Mouse (Mus musculus): ENCODE results near the gene Sept12. TPM values are rescaled to one million over a fixed set of nuclear protein-coding genes. Genes with fewer than 3 reads are reported as not detected.

Sept12 gene
- polyA plus RNA-seq, 1 experiment = not detected

DNA sequence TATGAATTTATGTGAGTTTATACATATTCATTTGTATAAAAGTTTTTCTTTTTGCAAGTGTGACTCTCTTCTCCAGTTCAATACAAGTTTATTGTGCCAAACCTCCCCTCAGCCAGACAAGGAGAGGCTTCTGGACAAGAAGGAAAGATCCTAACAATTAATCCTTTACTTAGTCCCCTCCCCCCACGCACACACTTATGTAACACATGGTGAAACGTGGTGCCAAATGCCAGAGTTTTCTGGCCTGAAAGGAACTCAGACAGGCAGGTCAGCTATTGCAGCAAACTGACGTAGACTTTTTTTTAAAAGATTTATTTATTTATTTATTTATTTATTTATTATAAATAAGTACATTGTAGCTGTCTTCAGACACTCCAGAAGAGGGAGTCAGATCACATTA lies 3.0 kb upstream of the Sept12 start:
- Histone ChIP-seq H3K27me3 (ENCODE audit: control insufficient read depth, insufficient read depth, low read length) (no peaks in the 10 kb centered on the region), H3K4me3 (replicated peaks; ENCODE audit: insufficient read depth, low read depth, low read length) (no peak overlapping the region), H3K4me1 (ENCODE audit: control insufficient read depth, insufficient read depth, low read length) (no peaks in the 10 kb centered on the region), H3K27ac (ENCODE audit: insufficient read depth, low read length) (no peak overlapping the region)
- DNase-seq = no peak
- TF ChIP-seq POLR2A (IDR thresholded peaks at IDR 0.05; ENCODE audit: borderline replicate concordance, insufficient read depth, low read length) (no peak), CTCF (IDR thresholded peaks at IDR 0.05; ENCODE audit: borderline replicate concordance, insufficient read depth, low read depth, low read length) (no peak)
- 34% methylated on average over 3 of the region's 3 CpGs for WGBS

GRCm38 (mm10) chr16:4998984-4999383 lies 1.3 kb upstream of the Sept12 start:
- H3K27ac ChIP-seq (ENCODE audit: insufficient read depth, low read length) = no peak overlapping the region
- no peak overlapping the region for H3K4me3 ChIP-seq (replicated peaks; ENCODE audit: insufficient read depth, low read depth, low read length)
- no peak for DNase-seq
- no peaks in the 10 kb centered on the region for H3K27me3 ChIP-seq (ENCODE audit: control insufficient read depth, insufficient read depth, low read length)
- WGBS = 83% methylated on average over 1 of the region's 1 CpGs
- no peaks in the 10 kb centered on the region for H3K4me1 ChIP-seq (ENCODE audit: control insufficient read depth, insufficient read depth, low read length)
- no peak for TF ChIP-seq POLR2A (IDR thresholded peaks at IDR 0.05; ENCODE audit: borderline replicate concordance, insufficient read depth, low read length)
- TF ChIP-seq CTCF (IDR thresholded peaks at IDR 0.05; ENCODE audit: borderline replicate concordance, insufficient read depth, low read depth, low read length) = no peak

DNA sequence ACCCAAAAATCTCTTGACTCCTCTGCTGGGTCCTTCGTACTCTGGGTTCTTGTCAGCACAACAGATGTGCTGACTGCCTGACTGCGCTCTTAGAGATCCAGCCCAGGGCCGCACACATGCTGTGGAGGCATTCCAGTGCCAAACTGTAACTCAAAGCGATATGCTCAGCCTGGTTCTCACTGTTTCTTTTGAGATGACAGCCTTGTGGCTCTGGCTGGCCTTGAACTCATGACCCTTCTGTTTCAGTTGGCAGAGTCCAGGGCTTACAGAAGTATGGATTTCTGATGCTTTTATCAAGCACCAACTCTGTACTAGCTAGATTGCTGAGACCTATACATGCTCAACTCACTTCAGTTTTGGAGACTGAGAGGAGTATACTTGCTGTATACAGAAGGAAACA lies 4.4 kb downstream of the Sept12 start:
- Histone ChIP-seq H3K4me3 (replicated peaks; ENCODE audit: insufficient read depth, low read depth, low read length) (no peak overlapping the region), H3K4me1 (ENCODE audit: control insufficient read depth, insufficient read depth, low read length) (no peaks in the 10 kb centered on the region), H3K27me3 (ENCODE audit: control insufficient read depth, insufficient read depth, low read length) (no peaks in the 10 kb centered on the region), H3K27ac (ENCODE audit: insufficient read depth, low read length) (no peak overlapping the region)
- DNase-seq = no peak
- WGBS = 32% methylated on average over 4 of the region's 4 CpGs
- TF ChIP-seq POLR2A (IDR thresholded peaks at IDR 0.05; ENCODE audit: borderline replicate concordance, insufficient read depth, low read length) (no peak), CTCF (IDR thresholded peaks at IDR 0.05; ENCODE audit: borderline replicate concordance, insufficient read depth, low read depth, low read length) (no peak)

GRCm38 (mm10) chr16:4984717-4985116 lies 12.9 kb downstream of the Sept12 start:
- no peaks in the 10 kb centered on the region for H3K27me3 ChIP-seq (ENCODE audit: control insufficient read depth, insufficient read depth, low read length)
- WGBS = 89% methylated on average over 12 of the region's 12 CpGs
- H3K4me3 ChIP-seq (replicated peaks; ENCODE audit: insufficient read depth, low read depth, low read length) = no peak overlapping the region
- TF ChIP-seq POLR2A (IDR thresholded peaks at IDR 0.05; ENCODE audit: borderline replicate concordance, insufficient read depth, low read length) (no peak), CTCF (IDR thresholded peaks at IDR 0.05; ENCODE audit: borderline replicate concordance, insufficient read depth, low read depth, low read length) (no peak)
- no peak for DNase-seq
- H3K27ac ChIP-seq (ENCODE audit: insufficient read depth, low read length) = no peak overlapping the region
- no peaks in the 10 kb centered on the region for H3K4me1 ChIP-seq (ENCODE audit: control insufficient read depth, insufficient read depth, low read length)

- no peak for DNase-seq
- H3K4me3 ChIP-seq (replicated peaks; ENCODE audit: insufficient read depth, low read depth, low read length) = no peak overlapping the region
- no peaks in the 10 kb centered on the region for H3K27me3 ChIP-seq (ENCODE audit: control insufficient read depth, insufficient read depth, low read length)
- TF ChIP-seq POLR2A (IDR thresholded peaks at IDR 0.05; ENCODE audit: borderline replicate concordance, insufficient read depth, low read length) (no peak), CTCF (IDR thresholded peaks at IDR 0.05; ENCODE audit: borderline replicate concordance, insufficient read depth, low read depth, low read length) (peak; percentile 53)
- H3K4me1 ChIP-seq (ENCODE audit: control insufficient read depth, insufficient read depth, low read length) = peaks cover 23% of the 10 kb centered on the region
- H3K27ac ChIP-seq (ENCODE audit: insufficient read depth, low read length) = no peak overlapping the region
- whole genome bisulfite sequencing = 75% methylated on average over 4 of the region's 4 CpGs
Measured at GRCm38 (mm10) chr16:4979755-4980380, 17.8 kb downstream of the Sept12 start.

- Histone ChIP-seq H3K4me3 (replicated peaks; ENCODE audit: insufficient read depth, low read depth, low read length) (no peak overlapping the region), H3K27me3 (ENCODE audit: control insufficient read depth, insufficient read depth, low read length) (no peaks in the 10 kb centered on the region), H3K27ac (ENCODE audit: insufficient read depth, low read length) (no peak overlapping the region), H3K4me1 (ENCODE audit: control insufficient read depth, insufficient read depth, low read length) (peaks cover 33% of the 10 kb centered on the region)
- no peak for TF ChIP-seq CTCF (IDR thresholded peaks at IDR 0.05; ENCODE audit: borderline replicate concordance, insufficient read depth, low read depth, low read length)
- no peak for TF ChIP-seq POLR2A (IDR thresholded peaks at IDR 0.05; ENCODE audit: borderline replicate concordance, insufficient read depth, low read length)
- no peak for DNase-seq
- 49% methylated on average over 5 of the region's 5 CpGs for WGBS
Measured at GRCm38 (mm10) chr16:4978275-4979051, 19.2 kb downstream of the Sept12 start.

DNA sequence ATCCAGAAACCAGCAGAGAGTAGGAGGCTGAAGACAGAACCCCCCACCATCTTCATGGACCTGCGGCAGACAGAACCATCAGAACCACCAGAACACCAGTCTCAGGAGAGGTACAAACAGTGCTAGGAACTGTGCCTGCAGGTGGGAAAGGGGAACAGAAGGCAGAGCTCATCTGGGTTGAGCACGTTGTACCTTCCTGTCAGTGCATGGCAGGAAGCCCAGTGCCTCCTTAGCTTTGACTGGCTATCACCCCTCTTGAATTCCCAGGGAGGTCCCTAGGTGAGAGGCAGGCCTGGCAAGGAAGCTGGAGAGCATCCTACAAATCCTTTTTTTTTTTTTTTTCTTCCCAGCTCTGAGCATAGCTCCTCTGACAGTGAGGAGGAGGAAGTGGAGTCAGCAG lies 21.5 kb downstream of the Sept12 start:
- WGBS = 8% methylated on average over 2 of the region's 2 CpGs
- Histone ChIP-seq H3K27me3 (ENCODE audit: control insufficient read depth, insufficient read depth, low read length) (no peaks in the 10 kb centered on the region), H3K4me3 (replicated peaks; ENCODE audit: insufficient read depth, low read depth, low read length) (no peak overlapping the region), H3K27ac (ENCODE audit: insufficient read depth, low read length) (peak overlapping the region; percentile 19; the same call in 1 of the 2 replicates), H3K4me1 (ENCODE audit: control insufficient read depth, insufficient read depth, low read length) (peaks cover 33% of the 10 kb centered on the region)
- peak; percentile 68 to 78 for DNase-seq
- TF ChIP-seq POLR2A (IDR thresholded peaks at IDR 0.05; ENCODE audit: borderline replicate concordance, insufficient read depth, low read length) (no peak), CTCF (IDR thresholded peaks at IDR 0.05; ENCODE audit: borderline replicate concordance, insufficient read depth, low read depth, low read length) (no peak)

DNA sequence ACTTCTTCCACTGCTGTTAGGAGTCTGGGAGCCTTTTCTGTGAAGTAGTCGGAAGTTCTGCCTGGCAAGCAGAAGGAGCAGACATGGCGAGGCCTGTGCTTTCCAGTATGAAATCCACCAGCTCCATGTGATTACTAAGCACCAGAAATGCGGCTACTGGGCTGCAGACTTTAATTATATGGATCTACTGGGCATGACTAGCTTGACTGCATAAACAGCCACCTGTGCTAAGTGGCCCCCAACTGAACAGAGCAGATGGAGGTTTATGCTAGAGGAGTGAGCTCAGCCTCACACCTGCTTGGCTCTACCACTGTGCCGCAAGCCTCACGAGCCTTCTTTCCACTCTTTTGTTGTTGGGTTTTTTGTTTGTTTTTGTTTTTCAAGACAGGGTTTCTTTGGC lies 23.1 kb downstream of the Sept12 start:
- WGBS = 18% methylated on average over 5 of the region's 5 CpGs
- Histone ChIP-seq H3K4me1 (ENCODE audit: control insufficient read depth, insufficient read depth, low read length) (peaks cover 33% of the 10 kb centered on the region), H3K4me3 (replicated peaks; ENCODE audit: insufficient read depth, low read depth, low read length) (no peak overlapping the region), H3K27me3 (ENCODE audit: control insufficient read depth, insufficient read depth, low read length) (no peaks in the 10 kb centered on the region), H3K27ac (ENCODE audit: insufficient read depth, low read length) (peak overlapping the region; percentile 39; the same call in 1 of the 2 replicates)
- TF ChIP-seq CTCF (IDR thresholded peaks at IDR 0.05; ENCODE audit: borderline replicate concordance, insufficient read depth, low read depth, low read length) (no peak), POLR2A (IDR thresholded peaks at IDR 0.05; ENCODE audit: borderline replicate concordance, insufficient read depth, low read length) (no peak)
- DNase-seq = peak; percentile 66 to 81

Measured in cerebellum, adult 2 months (tissue).